Mouse (Mus musculus): ENCODE data around the gene Crtc1. TPM values are rescaled to one million over a fixed set of nuclear protein-coding genes. Genes with fewer than 3 reads are reported as not detected.

Gene Crtc1
- 13.9 and 15.4 TPM in 2 replicates for polyA plus RNA-seq (2015; fragmentation: Nextera tagmentation; extraction: Ambion mirVana)

- Histone ChIP-seq H3K9me3 (ENCODE audit: control insufficient read depth, low read length) (no peaks in the 10 kb centered on the region), H3K36me3 (ENCODE audit: control insufficient read depth, insufficient read depth, low read length) (no peaks in the 10 kb centered on the region), H3K27me3 (ENCODE audit: control insufficient read depth, insufficient read depth, low read depth, low read length) (no peaks in the 10 kb centered on the region), H3K27ac (ENCODE audit: low read length) (peak within 1 kb of the TSS; percentile 69), H3K9ac (ENCODE audit: low read length) (peak within 1 kb of the TSS; percentile 71), H3K4me1 (replicated peaks; ENCODE audit: control insufficient read depth, insufficient read depth, low read length) (peaks cover 11% of the 10 kb centered on the region), H3K4me3 (ENCODE audit: low read length) (peak within 1 kb of the TSS; percentile 70), H3K4me2 (ENCODE audit: low read depth, low read length) (peak within 1 kb of the TSS; percentile 84)
- under 1% methylated on average over 70 of the region's 70 CpGs for WGBS
- ATAC-seq (ENCODE audit: low read depth) = peak; percentile 99
Observed at GRCm38 (mm10) chr8:70439055-70439847, at the start of gene Crtc1. Crtc1 (minus strand) TSS chr8:70439579.

GRCm38 (mm10) chr8:70488931-70489470 lies 49.6 kb upstream of the Crtc1 start:
- peaks cover 84% of the 10 kb centered on the region for H3K27me3 ChIP-seq (ENCODE audit: control insufficient read depth, insufficient read depth, low read depth, low read length)
- peak overlapping the region; percentile 99 for H3K27ac ChIP-seq (ENCODE audit: low read length)
- H3K4me3 ChIP-seq (ENCODE audit: low read length) = peak overlapping the region; percentile 41
- peak overlapping the region; percentile 62 for H3K9ac ChIP-seq (ENCODE audit: low read length)
- H3K4me1 ChIP-seq (replicated peaks; ENCODE audit: control insufficient read depth, insufficient read depth, low read length) = peaks cover 40% of the 10 kb centered on the region
- no peaks in the 10 kb centered on the region for H3K9me3 ChIP-seq (ENCODE audit: control insufficient read depth, low read length)
- peak overlapping the region; percentile 63 for H3K4me2 ChIP-seq (ENCODE audit: low read depth, low read length)
- no peak for ATAC-seq (ENCODE audit: low read depth)
- no peaks in the 10 kb centered on the region for H3K36me3 ChIP-seq (ENCODE audit: control insufficient read depth, insufficient read depth, low read length)
- 2% methylated on average over 14 of the region's 14 CpGs for WGBS

- Histone ChIP-seq H3K9me3 (ENCODE audit: control insufficient read depth, low read length) (no peaks in the 10 kb centered on the region), H3K36me3 (ENCODE audit: control insufficient read depth, insufficient read depth, low read length) (no peaks in the 10 kb centered on the region), H3K4me2 (ENCODE audit: low read depth, low read length) (peak overlapping the region; percentile 63), H3K9ac (ENCODE audit: low read length) (peak overlapping the region; percentile 62), H3K27me3 (ENCODE audit: control insufficient read depth, insufficient read depth, low read depth, low read length) (peaks cover 77% of the 10 kb centered on the region), H3K27ac (ENCODE audit: low read length) (peak overlapping the region; percentile 99), H3K4me1 (replicated peaks; ENCODE audit: control insufficient read depth, insufficient read depth, low read length) (peaks cover 39% of the 10 kb centered on the region), H3K4me3 (ENCODE audit: low read length) (peak overlapping the region; percentile 35)
- 3% methylated on average over 52 of the region's 55 CpGs for WGBS
- ATAC-seq (ENCODE audit: low read depth) = peak; percentile 8; the same call in 1 of the 2 replicates
Observed at GRCm38 (mm10) chr8:70487993-70488796, 48.8 kb upstream of the Crtc1 start.

GRCm38 (mm10) chr8:70486941-70487520 lies 47.7 kb upstream of the Crtc1 start, which contains the start of gene Tmem59l:
Tmem59l (minus strand) TSS chr8:70487358.
- H3K4me1 ChIP-seq (replicated peaks; ENCODE audit: control insufficient read depth, insufficient read depth, low read length) = peaks cover 46% of the 10 kb centered on the region
- H3K36me3 ChIP-seq (ENCODE audit: control insufficient read depth, insufficient read depth, low read length) = no peaks in the 10 kb centered on the region
- H3K9me3 ChIP-seq (ENCODE audit: control insufficient read depth, low read length) = no peaks in the 10 kb centered on the region
- H3K27ac ChIP-seq (ENCODE audit: low read length) = peak within 1 kb of the TSS; percentile 99
- peak within 1 kb of the TSS; percentile 35 for H3K4me3 ChIP-seq (ENCODE audit: low read length)
- peak within 1 kb of the TSS; percentile 63 for H3K4me2 ChIP-seq (ENCODE audit: low read depth, low read length)
- ATAC-seq (ENCODE audit: low read depth) = no peak
- WGBS = 8% methylated on average over 33 of the region's 33 CpGs
- H3K9ac ChIP-seq (ENCODE audit: low read length) = peak within 1 kb of the TSS; percentile 62
- peaks cover 67% of the 10 kb centered on the region for H3K27me3 ChIP-seq (ENCODE audit: control insufficient read depth, insufficient read depth, low read depth, low read length)

GRCm38 (mm10) chr8:70486191-70486681 lies 46.9 kb upstream of the Crtc1 start:
- peaks cover 46% of the 10 kb centered on the region for H3K4me1 ChIP-seq (replicated peaks; ENCODE audit: control insufficient read depth, insufficient read depth, low read length)
- no peak for ATAC-seq (ENCODE audit: low read depth)
- H3K36me3 ChIP-seq (ENCODE audit: control insufficient read depth, insufficient read depth, low read length) = no peaks in the 10 kb centered on the region
- H3K4me2 ChIP-seq (ENCODE audit: low read depth, low read length) = no peak overlapping the region
- H3K4me3 ChIP-seq (ENCODE audit: low read length) = no peak overlapping the region
- H3K27me3 ChIP-seq (ENCODE audit: control insufficient read depth, insufficient read depth, low read depth, low read length) = peaks cover 59% of the 10 kb centered on the region
- H3K9me3 ChIP-seq (ENCODE audit: control insufficient read depth, low read length) = no peaks in the 10 kb centered on the region
- H3K27ac ChIP-seq (ENCODE audit: low read length) = no peak overlapping the region
- H3K9ac ChIP-seq (ENCODE audit: low read length) = no peak overlapping the region
- WGBS = 49% methylated on average over 7 of the region's 7 CpGs

- Histone ChIP-seq H3K27ac (ENCODE audit: low read length) (peak overlapping the region; percentile 84), H3K4me3 (ENCODE audit: low read length) (no peak overlapping the region), H3K4me1 (replicated peaks; ENCODE audit: control insufficient read depth, insufficient read depth, low read length) (peaks cover 20% of the 10 kb centered on the region), H3K36me3 (ENCODE audit: control insufficient read depth, insufficient read depth, low read length) (no peaks in the 10 kb centered on the region), H3K27me3 (ENCODE audit: control insufficient read depth, insufficient read depth, low read depth, low read length) (peaks cover 32% of the 10 kb centered on the region), H3K9ac (ENCODE audit: low read length) (no peak overlapping the region), H3K4me2 (ENCODE audit: low read depth, low read length) (no peak overlapping the region), H3K9me3 (ENCODE audit: control insufficient read depth, low read length) (no peaks in the 10 kb centered on the region)
- ATAC-seq (ENCODE audit: low read depth) = peak; percentile 87
- WGBS = 24% methylated on average over 2 of the region's 2 CpGs
Observed at GRCm38 (mm10) chr8:70482943-70483342, 43.6 kb upstream of the Crtc1 start.

- Histone ChIP-seq H3K9ac (ENCODE audit: low read length) (no peak overlapping the region), H3K9me3 (ENCODE audit: control insufficient read depth, low read length) (no peaks in the 10 kb centered on the region), H3K4me1 (replicated peaks; ENCODE audit: control insufficient read depth, insufficient read depth, low read length) (peaks cover 20% of the 10 kb centered on the region), H3K36me3 (ENCODE audit: control insufficient read depth, insufficient read depth, low read length) (no peaks in the 10 kb centered on the region), H3K4me2 (ENCODE audit: low read depth, low read length) (no peak overlapping the region), H3K27ac (ENCODE audit: low read length) (peak overlapping the region; percentile 83), H3K4me3 (ENCODE audit: low read length) (no peak overlapping the region), H3K27me3 (ENCODE audit: control insufficient read depth, insufficient read depth, low read depth, low read length) (peaks cover 24% of the 10 kb centered on the region)
- 68% methylated on average over 3 of the region's 3 CpGs for WGBS
- ATAC-seq (ENCODE audit: low read depth) = no peak
Observed at GRCm38 (mm10) chr8:70481908-70482307, 42.5 kb upstream of the Crtc1 start.

- no peaks in the 10 kb centered on the region for H3K36me3 ChIP-seq (ENCODE audit: control insufficient read depth, insufficient read depth, low read length)
- WGBS = 2% methylated on average over 21 of the region's 21 CpGs
- peaks cover 3% of the 10 kb centered on the region; the same call in 1 of the 2 replicates for H3K27me3 ChIP-seq (ENCODE audit: control insufficient read depth, insufficient read depth, low read depth, low read length)
- no peak overlapping the region; the same call in 1 of the 2 replicates for H3K9ac ChIP-seq (ENCODE audit: low read length)
- peaks cover 20% of the 10 kb centered on the region for H3K4me1 ChIP-seq (replicated peaks; ENCODE audit: control insufficient read depth, insufficient read depth, low read length)
- ATAC-seq (ENCODE audit: low read depth) = peak; percentile 37
- H3K4me3 ChIP-seq (ENCODE audit: low read length) = peak overlapping the region; percentile 69
- no peaks in the 10 kb centered on the region for H3K9me3 ChIP-seq (ENCODE audit: control insufficient read depth, low read length)
- H3K4me2 ChIP-seq (ENCODE audit: low read depth, low read length) = peak overlapping the region; percentile 77
- peak overlapping the region; percentile 75 for H3K27ac ChIP-seq (ENCODE audit: low read length)
Observed at GRCm38 (mm10) chr8:70477269-70477982, 38.0 kb upstream of the Crtc1 start.

Data from lung, embryonic 16.5 days (tissue).